ENCODE assay signal across 13 mouse cellular contexts in the genomic region with DNA sequence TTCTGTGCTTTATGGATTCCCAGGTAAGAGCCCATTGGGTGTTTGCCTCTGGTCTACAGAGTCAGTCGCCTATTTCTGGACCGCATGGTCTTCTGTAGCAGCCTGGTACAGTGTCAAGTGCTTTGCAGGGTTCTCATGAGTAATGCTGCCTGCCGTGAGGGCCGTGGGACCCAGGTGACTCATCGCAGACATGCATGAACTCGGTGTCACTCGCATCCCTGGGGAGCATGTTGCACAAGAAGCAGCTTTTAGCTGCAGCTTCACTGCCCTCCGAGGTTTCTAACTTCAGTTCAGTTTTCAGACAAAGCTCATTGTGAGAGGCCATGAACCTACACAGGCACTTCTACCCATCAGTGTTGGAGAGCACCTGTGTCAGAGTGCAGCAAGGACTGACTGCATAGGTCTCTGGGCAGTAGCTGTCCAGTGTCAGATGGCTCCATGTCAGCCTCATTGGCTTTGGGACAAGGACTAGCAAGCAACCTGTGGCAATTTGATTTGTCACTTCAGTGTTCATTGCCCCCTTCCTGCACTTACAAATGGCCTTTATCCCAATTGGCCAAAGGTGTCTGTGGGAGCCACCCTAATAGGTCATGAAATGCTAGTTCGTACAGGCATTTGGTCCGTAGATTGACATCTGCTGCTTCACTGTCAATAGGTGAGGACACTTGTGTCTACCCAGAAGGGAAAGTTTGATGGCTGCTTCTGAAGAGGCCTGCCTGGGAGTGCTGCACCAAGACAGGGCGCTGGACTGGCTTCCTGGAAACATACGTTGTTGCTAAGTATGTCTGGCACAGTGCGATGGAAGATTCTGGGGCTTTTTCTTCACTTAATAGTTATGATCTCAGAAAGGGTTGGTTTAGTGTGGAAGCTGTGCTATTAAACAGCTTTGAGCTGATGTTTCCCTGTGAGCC. TPM values are rescaled to one million over a fixed set of nuclear protein-coding genes. Genes with fewer than 3 reads are reported as not detected.
DNase-seq lines count a peak whose midpoint lies in the region; ATAC-seq lines count a peak whose summit lies in the region.
"Had no signal": no experiment of that assay in that cellular context is flagged by ENCODE, and none has a peak within 500 bp of the region (broad histone marks: within the 10 kb centered on the region; RNA-seq: fewer than 3 reads in every experiment).

No protein-coding gene starts in this region.

- no peak for ATAC-seq in embryonic facial prominence, embryonic 15.5 days (ENCODE audit: insufficient number of reproducible peaks, low FRiP score, low TSS enrichment, low read depth)
- no peak for ATAC-seq in megakaryocyte-erythroid progenitor cell, adult 5-6 weeks (replicated peaks; ENCODE audit: low FRiP score, low TSS enrichment, poor library complexity, severe bottlenecking)
- ATAC-seq: intestine, embryonic 15.5 days had no signal

- H3K4me2 ChIP-seq in embryonic facial prominence, embryonic 15.5 days (replicated peaks): no peak overlapping the region
- H3K4me2 ChIP-seq: heart, embryonic 15.5 days; intestine, embryonic 15.5 days had no signal

- H3K9ac ChIP-seq in embryonic facial prominence, embryonic 15.5 days: no peak overlapping the region
- H3K9ac ChIP-seq: heart, embryonic 15.5 days; intestine, embryonic 15.5 days had no signal

- H3K27ac ChIP-seq in embryonic facial prominence, embryonic 15.5 days (replicated peaks): peak overlapping the region; percentile 55
- H3K27ac ChIP-seq: heart, embryonic 15.5 days; intestine, embryonic 15.5 days had no signal

- intact Hi-C loops in gastrocnemius, postnatal 36 days (cut with DNase I): no loop called here
- intact Hi-C loops in left cerebral cortex, postnatal 10 days (cut with DNase I): no loop called here

- WGBS in embryonic facial prominence, embryonic 15.5 days: 71% methylated on average over 13 of the region's 13 CpGs

- H3K27me3 ChIP-seq in embryonic facial prominence, embryonic 15.5 days: no peaks in the 10 kb centered on the region
- H3K27me3 ChIP-seq: heart, embryonic 15.5 days; intestine, embryonic 15.5 days had no signal

- H3K4me1 ChIP-seq in embryonic facial prominence, embryonic 15.5 days: peaks cover 50% of the 10 kb centered on the region

- DNase-seq in gastrocnemius, adult 18-20 months (ENCODE audit: low spot score): peak; percentile 47
- no peak for DNase-seq in gastrocnemius, postnatal 36 days
- DNase-seq in urinary bladder, postnatal 36 days (ENCODE audit: low spot score in 2 of 2): peak; percentile 51 to 74
- no peak for DNase-seq in urinary bladder, postnatal 4 days (ENCODE audit: low spot score in 2 of 2)
- no peak for DNase-seq in left cerebral cortex, postnatal 10 days (ENCODE audit: extremely low spot score in 1 of 2, low spot score in 2 of 2)
- DNase-seq in embryo, embryonic 9.5 days (ENCODE audit: extremely low spot score): no peak
- DNase-seq: embryo, embryonic 11 days; lung, adult 2 months; spleen, adult 18-20 months had no signal

- no peaks in the 10 kb centered on the region for H3K9me3 ChIP-seq in embryonic facial prominence, embryonic 15.5 days (replicated peaks)
- H3K9me3 ChIP-seq: heart, embryonic 15.5 days; intestine, embryonic 15.5 days had no signal

- H3K4me3 ChIP-seq in embryonic facial prominence, embryonic 15.5 days (replicated peaks): no peak overlapping the region
- H3K4me3 ChIP-seq: heart, embryonic 15.5 days; intestine, embryonic 15.5 days had no signal

- 0 out of 2 replicates have a peak, but pooled peaks cover 6% of the 10 kb centered on the region for H3K36me3 ChIP-seq in embryonic facial prominence, embryonic 15.5 days
- H3K36me3 ChIP-seq: heart, embryonic 15.5 days; intestine, embryonic 15.5 days had no signal

RNA-seq across cellular contexts. Expression of a gene that starts 19.7 kb away (rescaled TPM):
- 10 to 100 TPM; 17.6 to 19.3 TPM for total RNA-seq in gastrocnemius, adult 18-20 months (2021)
- total RNA-seq in gastrocnemius, postnatal 36 days (2021): 10 to 100 TPM; 12.5 to 14.9 TPM
- 60.6 and 61.5 TPM in 2 replicates for polyA plus RNA-seq in embryonic facial prominence, embryonic 15.5 days (2015; fragmentation: Nextera tagmentation; extraction: Ambion mirVana)
- total RNA-seq in left cerebral cortex, postnatal 10 days (2021): 10 to 100 TPM; 54.8 to 65.3 TPM
- 24.3 and 29.1 TPM in 2 replicates for total RNA-seq in megakaryocyte-erythroid progenitor cell, adult 5-6 weeks (2014; fragmentation: Nextera tagmentation)
- 31.9 and 56.4 TPM in 2 replicates for total RNA-seq in megakaryocyte-erythroid progenitor cell, adult 5-6 weeks (2017)

RNA-seq across cellular contexts. Expression of a gene that starts 58.9 kb away (rescaled TPM):
- total RNA-seq in gastrocnemius, adult 18-20 months (2021): under 1 TPM; 0.09 to 0.11 TPM
- under 1 TPM; 0.39 to 0.64 TPM for total RNA-seq in gastrocnemius, postnatal 36 days (2021)
- polyA plus RNA-seq in embryonic facial prominence, embryonic 15.5 days (2015; fragmentation: Nextera tagmentation; extraction: Ambion mirVana): 8.3 and 8.4 TPM in 2 replicates
- under 1 TPM; 0.28 to 0.41 TPM for total RNA-seq in left cerebral cortex, postnatal 10 days (2021)
- total RNA-seq in megakaryocyte-erythroid progenitor cell, adult 5-6 weeks (2014; fragmentation: Nextera tagmentation): not detected in 2 replicates
- total RNA-seq in megakaryocyte-erythroid progenitor cell, adult 5-6 weeks (2017): 0.42 TPM in 1 of 2 replicates, not detected in the other

Comparison
In these comparisons a context has a peak if more than half of its experiments do, and no peak if none do; other contexts are left out.
1. DNase-seq: peak in gastrocnemius, adult 18-20 months (single experiment) and urinary bladder, postnatal 36 days (2 of 2); none in gastrocnemius, postnatal 36 days (0 of 2), urinary bladder, postnatal 4 days (0 of 2), left cerebral cortex, postnatal 10 days (0 of 2) and embryo, embryonic 9.5 days (single experiment).